Mouse (Mus musculus) cerebellum, adult 18-20 months (tissue): ENCODE results near the gene Exph5.

Experiments used
- DNase-seq, 2 experiments: peaks; one replicate each; pipeline ENCODE4 v3.0.0; 2021

Exph5 gene

GRCm38 (mm10) chr9:53375907-53376306 lies 74.4 kb downstream of the Exph5 start:
- no peak for DNase-seq

- no peak for DNase-seq
These were observed 75.3 kb downstream of the Exph5 start for GRCm38 (mm10) chr9:53376820-53377219.

- no peak for DNase-seq
These were observed 76.1 kb downstream of the Exph5 start for GRCm38 (mm10) chr9:53377597-53377996.

GRCm38 (mm10) chr9:53378171-53378570 lies 76.7 kb downstream of the Exph5 start:
- peak in 1 of 2 experiments; percentile 38 for DNase-seq

- no peak for DNase-seq
These were observed 79.1 kb downstream of the Exph5 start for GRCm38 (mm10) chr9:53380595-53380994.

- DNase-seq: peak in 1 of 2 experiments; percentile 60
These were observed 79.7 kb downstream of the Exph5 start for GRCm38 (mm10) chr9:53381113-53381615.

- peak; percentile 69 to 71 for DNase-seq
These were observed 82.7 kb downstream of the Exph5 start, which contains the start of gene Kdelc2 for GRCm38 (mm10) chr9:53383951-53384866. Gene Kdelc2 (plus strand): TSS chr9:53384025.

GRCm38 (mm10) chr9:53384873-53385272 lies 83.4 kb downstream of the Exph5 start:
- no peak for DNase-seq

- DNase-seq: no peak
These were observed 86.0 kb downstream of the Exph5 start for GRCm38 (mm10) chr9:53387431-53387830.

GRCm38 (mm10) chr9:53389109-53389508 lies 87.6 kb downstream of the Exph5 start:
- no peak for DNase-seq

- no peak for DNase-seq
These were observed 88.7 kb downstream of the Exph5 start for GRCm38 (mm10) chr9:53390136-53390535.

- no peak for DNase-seq
These were observed 96.4 kb downstream of the Exph5 start for GRCm38 (mm10) chr9:53397685-53398387.

- peak; percentile 78 to 83 for DNase-seq
These were observed 96.9 kb downstream of the Exph5 start for GRCm38 (mm10) chr9:53398388-53398700.

GRCm38 (mm10) chr9:53399537-53399936 lies 98.1 kb downstream of the Exph5 start:
- no peak for DNase-seq

GRCm38 (mm10) chr9:53400696-53401095 lies 99.2 kb downstream of the Exph5 start:
- DNase-seq: no peak

GRCm38 (mm10) chr9:53401146-53401545 lies 99.7 kb downstream of the Exph5 start:
- no peak for DNase-seq

GRCm38 (mm10) chr9:53402291-53402711 lies 100.8 kb downstream of the Exph5 start, which contains the start of gene 4930550C14Rik:
Gene 4930550C14Rik (plus strand): TSS chr9:53402325.
- no peak for DNase-seq

- DNase-seq: no peak
These were observed 101.5 kb downstream of the Exph5 start for GRCm38 (mm10) chr9:53402991-53403390.

- no peak for DNase-seq
These were observed 102.7 kb downstream of the Exph5 start for GRCm38 (mm10) chr9:53404050-53404752.

- DNase-seq: peak; percentile 55 to 70
These were observed 103.6 kb downstream of the Exph5 start for GRCm38 (mm10) chr9:53404753-53405722.

- DNase-seq: no peak
These were observed 107.1 kb downstream of the Exph5 start for GRCm38 (mm10) chr9:53408548-53408947.

- DNase-seq: no peak
These were observed 107.5 kb downstream of the Exph5 start for GRCm38 (mm10) chr9:53408953-53409361.
